16 mouse cellular contexts compared by ENCODE assay signal in the genomic region with DNA sequence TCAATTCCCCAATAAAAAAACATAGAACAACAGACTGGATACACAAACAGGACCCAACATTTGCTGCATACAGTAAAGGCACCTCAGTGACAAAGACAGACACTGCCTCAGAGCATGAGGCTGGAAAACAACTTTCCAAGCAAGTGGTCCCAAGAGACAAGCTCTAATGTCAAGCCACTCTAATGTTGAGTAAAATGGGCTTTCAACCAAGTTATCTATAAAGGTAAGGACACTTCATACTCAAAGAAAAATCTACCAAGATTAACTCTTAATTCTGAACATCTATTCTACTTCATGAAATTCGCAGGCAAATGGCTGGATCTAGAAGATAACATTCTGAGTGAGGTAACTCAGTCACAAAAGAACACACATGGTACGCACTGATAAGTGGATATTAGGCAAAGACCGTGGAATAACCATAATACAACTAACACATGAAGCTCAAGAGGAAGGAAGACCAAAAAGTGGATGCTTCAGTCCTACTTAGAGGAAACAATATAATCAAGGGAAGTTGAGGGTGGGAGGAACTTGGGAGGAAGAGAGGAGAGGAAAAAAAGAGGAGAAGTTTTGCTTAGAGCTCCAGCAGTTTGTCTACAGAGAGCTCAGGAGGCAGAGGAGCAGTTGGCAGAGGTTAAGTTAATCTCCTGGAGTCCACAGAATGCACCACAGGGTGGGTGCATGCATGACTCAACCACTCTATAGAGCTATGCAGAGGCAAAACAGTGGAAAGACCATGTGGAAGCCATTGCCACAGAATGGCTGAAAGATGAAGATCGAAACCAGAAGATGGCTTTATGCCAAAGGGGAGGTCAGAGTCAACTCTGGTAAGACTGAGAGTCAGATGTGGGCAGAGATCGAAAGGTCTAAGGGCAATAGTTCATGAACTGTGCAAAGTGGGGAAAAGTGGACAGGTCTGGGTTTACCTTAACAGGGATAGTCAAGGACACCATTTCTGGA.
DNase-seq lines count a peak whose midpoint lies in the region; ATAC-seq lines count a peak whose summit lies in the region.
"Had no signal": no experiment of that assay in that cellular context is flagged by ENCODE, and none has a peak within 500 bp of the region (broad histone marks: within the 10 kb centered on the region; RNA-seq: fewer than 3 reads in every experiment).

No protein-coding gene starts in this region.

- no peaks in the 10 kb centered on the region for H3K4me1 ChIP-seq in heart, embryonic 10.5 days

- 0 out of 2 replicates have a peak, but pooled peaks cover 11% of the 10 kb centered on the region for H3K36me3 ChIP-seq in heart, embryonic 10.5 days

- no peak for DNase-seq in heart, embryonic 10.5 days (ENCODE audit: low spot score)
- DNase-seq in heart, adult 8-10 months (ENCODE audit: low spot score) = no peak
- peak; percentile 3 to 16 for DNase-seq in monocyte, adult 2 months (ENCODE audit: low read depth in 1 of 2, low spot score in 2 of 2)
- peak; percentile 69 for DNase-seq in liver
- DNase-seq in spleen, postnatal 36 days (ENCODE audit: low spot score in 2 of 2) = peak; percentile 5 to 48
- DNase-seq in layer of hippocampus, postnatal 10 days (ENCODE audit: low spot score in 2 of 2) = no peak
- no peak for DNase-seq in adrenal gland, adult 18-20 months (ENCODE audit: low spot score in 2 of 2)
- DNase-seq: adrenal gland, adult 2 months; cerebellum, adult 11 months; gastrocnemius, postnatal 25 days; layer of hippocampus, adult 9-11 months; left cerebral cortex, postnatal 4 days; thymus, adult 2 months had no signal

- no peaks in the 10 kb centered on the region for H3K27me3 ChIP-seq in heart, embryonic 10.5 days (ENCODE audit: insufficient read depth, poor library complexity, severe bottlenecking)

- 87% methylated on average over 5 of the region's 5 CpGs for WGBS in heart, embryonic 10.5 days

- H3K27ac ChIP-seq in heart, embryonic 10.5 days = peak overlapping the region; percentile 29; the same call in 1 of the 2 replicates
- H3K27ac ChIP-seq: macrophage had no signal

- H3K4me3 ChIP-seq in heart, embryonic 10.5 days = no peak overlapping the region
- H3K4me3 ChIP-seq: myocyte had no signal

- no peak for ATAC-seq in monocyte, adult 5-6 weeks (replicated peaks; ENCODE audit: insufficient number of reproducible peaks, low FRiP score, low TSS enrichment, poor library complexity, severe bottlenecking)

- no peaks in the 10 kb centered on the region for H3K9me3 ChIP-seq in heart, embryonic 10.5 days

Comparison
In these comparisons a context has a peak if more than half of its experiments do, and no peak if none do; other contexts are left out.
1. DNase-seq: peak in monocyte, adult 2 months (2 of 2), liver (single experiment) and spleen, postnatal 36 days (2 of 2); none in heart, embryonic 10.5 days (single experiment), heart, adult 8-10 months (single experiment), layer of hippocampus, postnatal 10 days (0 of 2) and adrenal gland, adult 18-20 months (0 of 2).